Mouse (Mus musculus): Measurements from ENCODE around the gene Scaf1.

Scaf1 gene

DNA sequence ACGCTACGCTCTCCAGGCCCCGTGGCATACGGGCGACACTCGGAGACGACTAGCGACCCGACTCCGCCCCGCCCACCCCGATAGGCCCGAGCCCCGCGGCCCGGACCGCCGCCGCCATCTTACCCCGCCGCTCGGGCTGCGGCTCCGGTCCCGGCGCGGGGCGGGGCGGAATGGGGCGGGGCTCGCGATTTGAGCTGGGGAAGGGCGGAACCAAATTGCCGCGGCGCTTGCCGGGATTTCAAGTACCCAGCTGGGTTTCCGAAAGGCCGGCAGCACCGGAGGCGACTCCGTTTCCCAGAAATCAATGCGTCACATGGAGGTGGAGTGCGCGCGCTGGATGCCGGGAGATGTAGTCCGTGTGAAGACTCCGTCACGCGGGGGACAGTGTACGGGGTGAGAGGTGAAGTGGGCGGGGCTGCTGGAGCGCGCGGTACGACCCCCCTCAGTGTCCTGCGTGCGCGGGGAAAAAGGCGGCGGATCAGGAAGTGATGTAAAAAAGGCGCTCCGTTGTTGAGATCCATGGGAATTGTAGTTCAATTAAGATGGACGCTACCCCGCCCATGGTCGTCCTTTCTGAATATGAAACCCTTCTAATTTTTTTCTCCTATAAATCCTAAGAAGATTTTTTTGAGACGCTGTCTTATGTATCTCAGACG, at the start of gene Scaf1:
Gene Scaf1, minus strand, starts transcription at position 407 of the 656 bp plus-strand sequence.
- peak; percentile 100 for DNase-seq

DNA sequence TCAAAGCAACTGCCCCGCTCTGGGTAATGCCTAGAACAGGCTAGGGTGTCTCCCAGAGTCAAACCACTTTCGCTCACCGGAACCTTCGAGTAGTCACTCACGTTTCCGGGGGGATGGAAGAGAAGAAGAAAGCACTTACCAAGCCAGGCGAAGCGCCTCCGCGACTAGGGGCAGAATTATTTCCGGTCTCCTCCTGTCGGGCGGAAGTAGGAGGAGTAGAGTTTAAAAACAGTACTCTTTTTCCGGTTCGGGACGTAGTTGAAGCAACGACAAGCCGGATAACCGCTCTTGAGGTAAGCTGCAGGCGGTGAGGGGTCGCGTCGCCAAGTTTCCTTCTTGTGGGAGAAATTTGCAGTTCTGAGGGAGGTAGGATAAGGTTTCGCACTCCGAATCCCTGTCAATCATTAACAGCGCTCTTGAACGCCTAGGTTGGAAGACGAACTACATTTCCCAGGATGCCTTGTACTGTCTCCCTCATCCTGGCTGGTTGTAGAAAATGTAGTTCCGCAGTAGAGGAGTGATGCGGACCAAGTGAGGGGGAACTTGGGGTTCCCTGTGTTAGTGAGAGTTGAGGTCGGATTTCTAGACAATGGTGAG, 46.2 kb upstream of the Scaf1 start, which contains the start of the genes Nosip and Prrg2:
Gene Nosip, plus strand, starts transcription at position 191 of the 597 bp plus-strand sequence.
Gene Prrg2, minus strand, starts transcription at position 439 of the 597 bp plus-strand sequence.
- peak; percentile 96 to 97 for DNase-seq

GRCm38 (mm10) chr7:45061532-45062075, 45.4 kb upstream of the Scaf1 start:
- peak; percentile 75 to 84 for DNase-seq

DNA sequence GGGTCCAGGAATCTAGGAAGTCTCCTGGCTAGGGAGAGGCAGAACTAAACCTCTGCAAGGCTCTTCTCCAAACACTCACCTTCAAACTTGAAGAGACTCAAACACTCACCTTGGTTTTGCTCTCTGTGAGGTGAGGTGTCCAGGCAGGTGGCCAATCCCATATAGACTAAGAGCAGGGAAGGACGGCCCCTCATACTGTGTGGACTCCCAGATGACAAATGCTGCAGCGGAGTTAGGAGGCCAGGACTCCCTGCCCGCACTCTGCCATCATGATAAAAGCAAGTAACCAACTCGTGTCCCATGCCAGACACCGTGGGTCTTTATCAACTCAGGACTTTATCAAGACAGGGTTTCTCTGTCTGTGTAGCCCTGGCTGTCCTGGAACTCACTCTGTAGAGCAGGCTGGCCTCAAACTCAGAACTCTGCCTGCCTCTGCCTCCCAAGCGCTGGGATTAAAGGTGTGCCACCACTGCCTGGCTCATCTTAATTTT, 44.5 kb upstream of the Scaf1 start:
- DNase-seq: no peak

DNA sequence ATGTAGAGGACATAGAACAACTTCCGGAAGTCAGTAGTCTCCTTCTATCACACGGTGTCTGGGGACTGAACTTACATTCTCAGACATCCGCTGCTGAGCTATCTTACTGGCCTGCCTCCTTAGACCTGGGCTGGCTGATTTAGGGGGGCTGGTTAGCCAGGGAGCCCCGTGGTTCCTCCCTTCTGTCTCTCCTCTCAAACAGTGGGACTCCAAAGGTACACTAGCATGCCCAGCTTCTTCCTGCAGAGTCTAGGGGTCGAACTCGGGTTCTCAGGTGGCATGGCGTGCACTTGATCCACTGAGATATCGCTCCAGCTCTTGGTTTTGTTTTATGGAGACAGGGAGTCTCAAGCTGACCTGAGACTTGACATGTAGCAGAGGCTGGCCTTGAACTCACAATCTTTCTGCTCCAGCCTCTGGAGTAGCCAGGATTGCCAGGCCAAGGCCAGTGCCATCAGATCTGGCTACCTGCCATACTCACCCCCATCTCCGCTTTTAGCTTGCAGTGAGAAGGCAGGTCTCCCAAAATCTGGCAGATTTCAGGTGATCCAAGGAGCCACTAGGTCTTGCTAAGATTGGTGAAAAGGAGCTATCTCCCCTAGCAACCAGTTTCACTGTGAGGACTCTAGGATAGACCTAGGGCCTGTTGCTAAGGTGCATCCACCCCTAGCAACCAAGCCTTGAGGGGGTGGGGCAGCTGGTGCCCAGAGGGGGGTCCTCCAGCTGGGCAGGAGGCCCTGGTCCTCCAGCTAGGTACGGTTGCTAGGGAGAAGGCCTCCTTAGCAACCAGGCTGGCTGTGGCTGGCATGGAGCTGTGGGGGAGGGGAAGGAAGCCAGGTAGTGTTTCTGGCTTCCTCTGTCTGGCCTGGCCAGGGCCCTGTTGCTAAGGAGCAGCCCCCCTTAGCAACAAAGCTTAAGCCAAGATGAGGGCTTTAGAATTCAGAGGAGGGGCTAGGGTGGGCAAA, 42.7 kb upstream of the Scaf1 start:
- no peak for DNase-seq

DNA sequence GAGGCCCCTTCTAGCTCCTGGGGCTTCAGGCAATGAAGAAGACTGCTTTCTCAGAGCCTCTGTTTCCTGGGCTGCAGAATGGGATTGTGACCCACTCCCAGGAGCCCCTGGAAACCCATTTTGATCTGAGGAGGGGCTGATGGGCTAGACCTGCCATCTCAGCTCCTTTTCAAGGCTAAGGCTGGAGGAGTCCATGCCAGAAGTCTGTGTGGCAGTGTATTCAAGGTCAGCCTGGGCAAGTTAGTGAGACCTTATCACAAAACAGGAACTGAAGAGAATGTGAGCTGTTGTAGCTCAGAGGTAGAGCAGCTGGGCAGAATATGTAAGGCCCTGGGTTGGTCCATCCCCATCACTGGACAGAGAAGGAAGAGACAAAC, 40.8 kb upstream of the Scaf1 start:
- DNase-seq: no peak

DNA sequence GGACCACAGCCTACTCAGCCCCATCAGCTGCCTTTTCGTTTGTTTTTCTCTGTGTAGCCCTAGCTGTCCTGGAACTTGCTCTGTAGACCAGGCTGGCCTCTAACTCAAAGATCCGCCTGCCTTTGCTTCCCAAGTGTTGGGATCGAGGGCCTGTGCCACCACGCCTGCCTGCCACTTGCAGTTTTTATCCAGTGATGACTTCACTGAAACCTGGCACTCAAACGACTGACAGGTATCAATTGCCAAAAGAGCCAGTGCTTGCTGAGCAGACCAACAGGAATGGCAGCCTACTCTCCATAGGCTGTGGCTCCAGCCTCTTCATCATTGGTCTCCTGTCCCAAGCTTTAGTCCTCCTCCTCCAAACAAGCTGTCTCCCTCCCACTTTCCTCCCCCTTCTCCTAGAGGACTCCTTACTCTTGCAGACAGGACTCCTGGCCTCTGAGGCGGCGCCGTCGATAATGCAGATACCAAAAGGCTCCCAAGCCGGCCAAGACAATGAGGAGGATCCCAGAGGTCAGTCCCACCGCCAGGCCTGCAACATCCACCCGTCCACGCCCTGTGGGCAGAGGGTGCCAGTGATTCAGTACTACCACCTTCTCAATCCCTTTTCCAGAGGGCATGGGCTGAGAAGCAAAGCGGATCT, 40.3 kb upstream of the Scaf1 start:
- DNase-seq: no peak

- peak; percentile 98 to 99 for DNase-seq
Measured at GRCm38 (mm10) chr7:45053931-45054510, 37.9 kb upstream of the Scaf1 start.

DNA sequence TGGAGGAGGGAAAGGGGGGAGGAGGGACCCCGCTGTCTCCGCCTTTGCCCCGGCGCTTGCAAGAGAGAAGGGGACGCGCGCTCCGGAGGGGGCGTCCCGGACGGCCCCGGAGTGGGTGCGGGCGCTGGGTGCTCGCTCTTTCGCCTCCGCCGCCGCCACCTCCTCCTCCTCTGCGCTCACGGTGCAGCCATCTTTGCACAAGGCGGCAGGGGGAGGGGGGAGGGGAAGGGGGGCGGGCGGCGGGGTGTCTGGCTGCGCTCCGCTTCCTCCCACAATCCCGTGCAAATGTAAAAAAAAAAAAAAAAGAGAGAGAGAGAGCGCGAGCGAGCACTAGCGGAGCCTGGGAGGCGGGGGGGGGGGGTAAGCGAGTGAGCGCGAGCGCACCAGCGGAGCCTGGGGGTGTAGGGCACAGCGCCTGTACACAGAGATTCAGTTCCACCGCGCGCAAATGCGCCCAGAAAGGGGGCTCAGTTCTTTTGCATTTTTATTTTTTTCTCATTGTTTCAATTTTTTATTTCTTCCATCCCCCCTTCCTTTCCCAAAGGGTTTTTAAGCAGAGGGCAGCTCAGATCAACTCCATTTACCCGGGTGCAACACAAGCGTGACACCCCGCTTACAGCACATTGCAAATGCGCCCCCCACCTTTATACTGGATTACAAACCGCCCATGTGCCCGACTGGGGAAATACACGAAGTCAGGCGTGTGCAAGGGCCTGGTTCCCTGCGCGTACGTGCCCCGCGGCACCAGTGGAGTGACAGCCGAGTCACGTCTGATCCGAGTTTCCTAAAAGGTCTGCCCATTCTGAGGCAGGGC, 37.2 kb upstream of the Scaf1 start:
- peak; percentile 69 to 78 for DNase-seq

DNA sequence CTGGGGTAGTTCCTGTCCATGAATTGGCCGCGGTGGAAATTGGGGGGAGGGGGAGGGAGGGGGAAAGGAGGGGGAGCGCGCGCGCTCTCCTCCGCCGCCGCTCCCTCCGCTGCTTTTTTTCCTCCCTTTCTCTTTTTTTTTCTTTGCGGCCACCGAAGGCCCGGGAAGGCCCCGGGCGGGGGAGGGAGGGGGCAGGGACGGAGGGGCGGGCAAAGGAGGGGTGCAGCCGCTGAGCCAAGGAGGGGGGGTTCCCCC, 36.6 kb upstream of the Scaf1 start, which contains the start of gene Prr12:
Gene Prr12, minus strand, starts transcription at position 20 of the 255 bp plus-strand sequence.
- DNase-seq: no peak

GRCm38 (mm10) chr7:45052181-45052861, 36.2 kb upstream of the Scaf1 start:
- peak; percentile 40 to 45 for DNase-seq

- DNase-seq: no peak
Measured at GRCm38 (mm10) chr7:45051601-45051974, 35.4 kb upstream of the Scaf1 start.

DNA sequence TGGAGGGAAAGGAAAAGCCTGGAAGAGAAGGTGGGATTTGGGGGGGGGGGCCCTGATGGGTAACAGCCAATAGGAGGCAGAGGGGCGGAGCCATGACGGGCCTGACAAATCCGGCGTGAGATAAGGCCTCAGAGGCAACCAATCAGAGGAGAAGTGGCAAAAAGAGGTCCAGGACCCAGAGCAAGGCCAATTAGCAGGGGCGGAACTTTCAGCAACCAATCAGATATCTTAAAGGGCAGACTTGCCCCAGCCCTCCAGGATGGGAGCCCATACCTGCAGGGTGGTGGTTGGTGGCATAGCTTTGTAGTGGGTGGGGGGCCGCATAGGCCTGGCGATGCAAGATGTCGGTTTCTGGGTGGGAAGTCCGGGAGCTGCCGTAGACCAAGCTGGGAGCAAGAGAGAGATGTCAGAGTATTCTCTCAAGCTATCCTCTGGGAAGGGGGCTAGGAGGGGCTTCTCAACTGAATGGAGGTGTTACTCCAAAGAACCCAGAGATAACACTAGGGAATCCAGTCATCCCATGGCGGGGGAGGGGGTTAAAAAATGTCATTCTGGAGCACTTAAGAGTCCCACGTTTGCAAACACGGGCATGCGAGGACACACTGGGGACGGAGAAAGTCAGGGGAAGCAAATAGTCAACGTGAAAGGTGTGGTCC, 34.9 kb upstream of the Scaf1 start:
- DNase-seq: peak; percentile 60 to 72

DNA sequence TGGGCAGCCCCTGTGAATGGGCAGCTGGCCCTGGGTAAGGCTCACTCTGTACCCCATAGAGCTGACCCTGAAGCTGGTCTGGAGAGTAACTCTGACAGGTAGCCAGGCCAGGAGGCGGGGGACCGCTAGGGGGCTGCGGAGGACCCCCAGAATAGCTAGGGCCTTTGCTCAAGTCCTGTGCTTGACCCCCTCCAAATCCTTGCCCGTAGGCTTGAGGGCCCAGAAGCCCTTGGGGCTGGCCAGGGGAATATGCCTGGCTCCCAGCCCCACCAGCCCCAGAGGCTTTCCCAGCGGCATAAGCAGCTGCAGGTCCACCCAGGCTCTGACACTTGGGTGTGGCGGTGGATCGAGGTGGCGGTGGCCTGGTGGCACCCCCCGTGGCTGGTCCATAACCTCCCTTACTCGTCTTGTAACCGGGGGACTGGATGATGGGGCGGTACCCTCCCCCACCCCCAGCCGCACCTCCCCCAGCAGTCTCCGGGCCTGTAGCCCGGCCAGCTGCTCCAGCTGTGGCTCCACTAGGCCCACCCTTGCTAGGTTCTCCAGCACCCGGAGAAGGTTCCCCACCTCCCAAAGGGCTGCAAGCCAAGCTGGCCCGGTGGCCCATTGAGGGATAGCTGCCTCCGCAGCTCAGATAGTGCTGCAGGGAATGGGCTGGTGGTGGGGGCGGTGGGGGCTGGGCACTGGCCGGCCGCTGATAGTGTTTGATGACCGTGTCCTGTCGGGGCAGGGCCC, 32.9 kb upstream of the Scaf1 start:
- DNase-seq: no peak

- DNase-seq: no peak
Measured at GRCm38 (mm10) chr7:45048001-45048890, 32.1 kb upstream of the Scaf1 start.

DNA sequence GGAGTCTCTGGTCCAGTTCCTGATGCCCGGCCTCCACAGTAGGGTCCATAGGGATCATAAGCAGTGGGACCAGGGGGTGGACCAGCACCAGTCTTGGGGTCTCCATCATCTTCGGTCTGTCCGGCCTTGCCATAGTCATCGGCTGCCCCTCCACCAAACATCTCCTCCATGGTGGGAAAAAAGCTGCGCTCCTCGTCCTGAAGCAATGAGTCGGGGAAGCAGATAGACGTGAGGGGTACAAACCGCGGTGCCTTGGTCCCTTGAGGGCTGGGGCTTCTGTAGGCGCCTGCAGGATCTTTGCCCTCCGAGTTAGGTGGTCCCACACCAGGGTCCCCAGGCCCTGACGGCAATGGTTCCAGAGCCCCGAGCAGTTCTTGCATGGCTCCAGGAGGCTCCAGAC, 31.3 kb upstream of the Scaf1 start:
- no peak for DNase-seq

- DNase-seq: no peak
Measured at GRCm38 (mm10) chr7:45046853-45047350, 30.7 kb upstream of the Scaf1 start.

- DNase-seq: no peak
Measured at GRCm38 (mm10) chr7:45045741-45046140, 29.6 kb upstream of the Scaf1 start.

Data from lung, adult 18-20 months (tissue).